Mouse (Mus musculus): ENCODE measurements around the gene Nfkbie. TPM values are rescaled to one million over a fixed set of nuclear protein-coding genes. Genes with fewer than 3 reads are reported as not detected.

Gene Nfkbie
- 7.8 and 9.0 TPM in 2 replicates for polyA plus RNA-seq (2014; fragmentation: Nextera tagmentation; extraction: Ambion mirVana)

DNA sequence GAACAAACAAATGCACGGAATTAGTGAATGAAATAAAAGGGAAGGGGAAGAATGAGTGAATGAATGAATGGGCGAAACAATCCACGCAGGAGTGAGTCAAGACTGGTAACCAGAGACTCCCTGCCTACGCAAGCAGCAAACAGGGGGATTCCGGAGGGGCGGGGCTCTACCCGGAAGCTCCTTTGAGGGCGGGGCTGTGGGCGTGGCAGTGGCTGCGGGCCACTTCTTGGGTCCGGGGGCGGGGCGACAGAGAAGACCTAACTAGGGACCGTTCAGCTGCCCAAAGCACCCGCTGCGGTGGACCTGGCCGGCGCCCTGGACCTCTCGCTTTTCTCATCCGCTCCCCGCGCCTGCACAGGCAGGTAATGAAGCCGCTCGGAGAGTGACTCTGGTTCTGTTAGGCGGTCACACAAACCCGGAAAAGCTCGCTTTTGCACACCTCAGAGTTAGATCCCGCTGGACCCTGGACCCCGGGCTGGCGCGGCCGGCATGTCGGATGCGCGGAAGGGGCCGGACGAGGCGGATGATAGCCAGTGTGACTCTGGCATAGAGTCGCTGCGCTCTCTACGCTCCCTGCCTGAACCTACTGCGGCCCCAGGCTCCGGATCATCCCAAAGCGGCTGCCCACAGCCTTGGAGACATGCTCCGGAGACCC, at the start of gene Nfkbie:
TSS of gene Nfkbie (plus strand) at position 252 of the 655 bp plus-strand sequence.
- Histone ChIP-seq H3K27ac (ENCODE audit: low read depth, low read length) (no peak within 1 kb of the TSS), H3K9ac (ENCODE audit: low read length) (peak within 1 kb of the TSS; percentile 77), H3K36me3 (ENCODE audit: control insufficient read depth, insufficient read depth, low read length) (no peaks in the 10 kb centered on the region), H3K9me3 (ENCODE audit: control insufficient read depth, low read length) (no peaks in the 10 kb centered on the region), H3K4me1 (ENCODE audit: control insufficient read depth, insufficient read depth, low read length) (peaks cover 10% of the 10 kb centered on the region), H3K4me3 (ENCODE audit: low read depth, low read length) (peak within 1 kb of the TSS; percentile 61), H3K4me2 (peak within 1 kb of the TSS; percentile 98), H3K27me3 (ENCODE audit: control insufficient read depth, insufficient read depth, low read length) (peaks cover 7% of the 10 kb centered on the region; the same call in 1 of the 2 replicates)
- DNase-seq (ENCODE audit: low spot score, missing footprints) (peak; percentile 100), ATAC-seq (ENCODE audit: low FRiP score) (peak; percentile 80)
- WGBS, result under 1% methylated on average over 45 of the region's 45 CpGs

DNA sequence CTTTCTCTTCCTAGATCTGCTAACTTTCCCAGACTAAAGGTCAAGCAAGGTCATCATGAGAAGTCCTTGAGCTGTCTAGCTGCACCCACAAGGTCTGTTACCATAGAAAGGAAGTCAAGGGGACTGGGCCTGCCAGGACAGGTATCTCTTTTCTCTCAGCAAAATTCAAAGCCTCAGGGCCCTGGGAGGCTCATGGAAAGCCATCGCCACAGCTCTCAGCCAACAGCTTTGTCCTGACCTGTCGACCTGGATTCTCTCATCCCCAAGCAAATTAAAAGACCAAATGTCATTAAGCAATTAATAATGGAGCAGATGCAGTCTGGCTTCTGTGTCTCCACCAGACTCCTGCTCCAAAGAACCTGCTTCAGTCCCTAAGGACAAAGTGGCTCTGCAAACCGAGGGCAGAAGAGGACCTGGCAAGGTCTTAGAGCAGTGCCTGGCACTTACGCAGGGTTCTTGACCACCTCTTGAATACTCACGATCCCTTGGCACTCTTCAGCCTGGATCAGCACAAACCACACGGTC, 49.5 kb upstream of the Nfkbie start:
- ATAC-seq (ENCODE audit: low FRiP score) (peak; percentile 49), DNase-seq (ENCODE audit: low spot score, missing footprints) (no peak)
- no peaks in the 10 kb centered on the region for H3K9me3 ChIP-seq (ENCODE audit: control insufficient read depth, low read length)
- 0 out of 2 replicates have a peak overlapping the region, but pooled peaks have one; percentile 3 for H3K4me2 ChIP-seq
- no peak overlapping the region for H3K4me3 ChIP-seq (ENCODE audit: low read depth, low read length)
- H3K27ac ChIP-seq (ENCODE audit: low read depth, low read length), result no peak overlapping the region
- 77% methylated on average over 6 of the region's 6 CpGs for WGBS
- H3K4me1 ChIP-seq (ENCODE audit: control insufficient read depth, insufficient read depth, low read length), result peaks cover 7% of the 10 kb centered on the region; the same call in 1 of the 2 replicates
- no peak overlapping the region for H3K9ac ChIP-seq (ENCODE audit: low read length)
- no peaks in the 10 kb centered on the region for H3K27me3 ChIP-seq (ENCODE audit: control insufficient read depth, insufficient read depth, low read length)
- peaks cover 2% of the 10 kb centered on the region; the same call in 1 of the 2 replicates for H3K36me3 ChIP-seq (ENCODE audit: control insufficient read depth, insufficient read depth, low read length)

DNA sequence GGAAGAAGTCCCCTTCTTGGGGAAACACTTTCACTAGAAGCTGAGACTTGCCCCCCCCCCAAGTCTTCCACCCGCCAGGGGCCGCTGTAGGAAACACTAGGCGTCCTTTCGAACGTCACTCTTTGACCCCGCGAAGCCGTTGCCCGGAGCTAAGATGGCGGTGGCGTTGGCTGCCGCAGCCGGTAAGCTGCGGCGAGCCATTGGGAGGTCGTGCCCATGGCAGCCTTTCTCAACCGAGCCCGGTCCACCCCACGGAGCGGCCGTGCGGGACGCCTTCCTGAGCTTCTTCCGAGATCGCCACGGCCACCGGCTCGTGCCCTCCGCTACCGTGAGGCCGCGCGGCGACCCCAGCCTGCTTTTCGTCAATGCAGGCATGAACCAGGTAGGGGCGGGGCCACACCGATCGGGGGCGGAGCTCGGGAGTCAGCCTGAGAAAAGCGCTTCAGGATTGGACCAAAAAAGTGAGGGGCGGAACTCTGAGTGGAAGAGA, 48.8 kb upstream of the Nfkbie start, which contains the start of gene Aars2:
TSS of gene Aars2 (plus strand) at position 142 of the 490 bp plus-strand sequence.
- H3K9ac ChIP-seq (ENCODE audit: low read length), result peak within 1 kb of the TSS; percentile 86
- peak within 1 kb of the TSS; percentile 73 for H3K4me3 ChIP-seq (ENCODE audit: low read depth, low read length)
- peak within 1 kb of the TSS; percentile 66 for H3K27ac ChIP-seq (ENCODE audit: low read depth, low read length)
- no peaks in the 10 kb centered on the region for H3K9me3 ChIP-seq (ENCODE audit: control insufficient read depth, low read length)
- ATAC-seq (ENCODE audit: low FRiP score) (peak; percentile 94), DNase-seq (ENCODE audit: low spot score, missing footprints) (peak; percentile 100)
- 1% methylated on average over 42 of the region's 42 CpGs for WGBS
- peak within 1 kb of the TSS; percentile 27 for H3K4me2 ChIP-seq
- no peaks in the 10 kb centered on the region for H3K27me3 ChIP-seq (ENCODE audit: control insufficient read depth, insufficient read depth, low read length)
- H3K4me1 ChIP-seq (ENCODE audit: control insufficient read depth, insufficient read depth, low read length), result peaks cover 6% of the 10 kb centered on the region; the same call in 1 of the 2 replicates
- peaks cover 2% of the 10 kb centered on the region for H3K36me3 ChIP-seq (ENCODE audit: control insufficient read depth, insufficient read depth, low read length)

DNA sequence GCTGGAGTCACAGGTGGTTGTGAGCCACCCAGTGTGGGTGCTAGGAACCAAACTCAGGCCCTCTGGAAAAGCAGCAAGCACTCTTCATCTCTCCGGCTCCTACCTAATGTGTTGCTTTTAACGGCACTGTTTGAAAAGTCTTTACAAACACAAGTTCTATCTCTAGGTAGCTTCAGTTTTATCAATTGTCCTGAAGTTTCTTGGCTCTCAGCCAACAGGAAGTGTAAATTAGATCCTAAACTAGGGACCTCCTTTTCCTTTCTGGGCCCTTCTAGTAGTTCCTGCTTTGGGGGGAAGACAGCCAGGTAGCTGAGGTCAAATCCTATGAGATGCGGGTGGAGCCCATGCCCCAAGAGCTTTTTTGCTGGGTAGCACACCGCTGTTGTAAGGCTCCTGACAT, 44.6 kb upstream of the Nfkbie start:
- no peak overlapping the region for H3K4me2 ChIP-seq
- no peak overlapping the region for H3K9ac ChIP-seq (ENCODE audit: low read length)
- WGBS, result 98% methylated on average over 4 of the region's 4 CpGs
- no peak for ATAC-seq (ENCODE audit: low FRiP score)
- H3K27ac ChIP-seq (ENCODE audit: low read depth, low read length), result no peak overlapping the region
- H3K36me3 ChIP-seq (ENCODE audit: control insufficient read depth, insufficient read depth, low read length), result peaks cover 2% of the 10 kb centered on the region
- no peaks in the 10 kb centered on the region for H3K27me3 ChIP-seq (ENCODE audit: control insufficient read depth, insufficient read depth, low read length)
- no peak overlapping the region for H3K4me3 ChIP-seq (ENCODE audit: low read depth, low read length)
- no peaks in the 10 kb centered on the region for H3K9me3 ChIP-seq (ENCODE audit: control insufficient read depth, low read length)
- H3K4me1 ChIP-seq (ENCODE audit: control insufficient read depth, insufficient read depth, low read length), result peaks cover 6% of the 10 kb centered on the region; the same call in 1 of the 2 replicates
- DNase-seq (ENCODE audit: low spot score, missing footprints), result no peak

DNA sequence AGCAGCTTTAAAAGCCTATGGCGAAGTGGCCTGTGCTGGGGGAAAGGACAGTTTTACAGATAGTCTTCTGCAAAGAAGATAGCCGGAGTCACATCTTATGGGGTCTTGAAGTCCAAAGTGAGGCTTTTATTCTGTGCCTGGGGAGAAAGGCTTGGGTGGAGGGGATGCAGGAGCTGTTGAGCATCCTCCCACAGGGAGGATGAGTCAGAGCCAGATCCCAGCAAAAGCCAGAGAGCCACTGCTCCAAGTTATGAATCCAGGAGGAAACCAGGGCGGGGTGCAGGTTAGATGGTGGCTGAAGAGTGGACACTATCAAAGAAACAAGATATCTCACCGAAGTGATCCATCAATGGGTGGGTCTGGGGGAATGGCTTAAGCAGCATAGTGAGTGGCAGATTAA, 43.7 kb upstream of the Nfkbie start:
- H3K9me3 ChIP-seq (ENCODE audit: control insufficient read depth, low read length), result no peaks in the 10 kb centered on the region
- H3K36me3 ChIP-seq (ENCODE audit: control insufficient read depth, insufficient read depth, low read length), result peaks cover 2% of the 10 kb centered on the region
- no peak overlapping the region for H3K9ac ChIP-seq (ENCODE audit: low read length)
- no peak overlapping the region for H3K27ac ChIP-seq (ENCODE audit: low read depth, low read length)
- H3K4me1 ChIP-seq (ENCODE audit: control insufficient read depth, insufficient read depth, low read length), result peaks cover 3% of the 10 kb centered on the region
- H3K4me3 ChIP-seq (ENCODE audit: low read depth, low read length), result no peak overlapping the region
- no peaks in the 10 kb centered on the region for H3K27me3 ChIP-seq (ENCODE audit: control insufficient read depth, insufficient read depth, low read length)
- no peak overlapping the region for H3K4me2 ChIP-seq
- DNase-seq (ENCODE audit: low spot score, missing footprints) (no peak), ATAC-seq (ENCODE audit: low FRiP score) (no peak)
- 96% methylated on average over 4 of the region's 4 CpGs for WGBS

DNA sequence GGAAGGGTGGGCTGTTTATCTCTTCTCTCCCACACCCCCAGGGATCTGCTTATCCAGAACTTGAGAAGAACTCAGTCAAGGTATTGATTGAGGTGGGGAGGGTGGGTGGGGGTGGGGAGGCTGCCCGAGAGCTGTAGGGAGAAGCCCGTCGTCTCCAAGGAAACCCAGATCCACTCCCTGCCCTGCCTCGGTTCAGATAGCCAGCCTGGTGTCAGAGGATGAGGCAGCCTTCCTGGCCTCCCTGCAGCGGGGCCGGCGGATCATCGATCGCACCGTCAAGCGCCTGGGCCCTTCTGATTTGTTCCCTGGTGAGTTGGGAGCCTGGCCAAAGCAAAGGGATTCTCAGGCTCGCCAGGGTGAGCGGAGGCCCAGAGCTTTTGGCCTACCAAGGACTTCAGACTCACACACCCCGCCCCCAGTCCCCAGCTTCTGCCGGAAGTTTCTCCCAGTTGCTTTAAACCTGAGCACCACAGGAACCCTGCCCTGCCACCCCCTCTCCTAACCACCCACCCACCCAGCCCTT, 40.2 kb upstream of the Nfkbie start:
- 47% methylated on average over 15 of the region's 15 CpGs for WGBS

DNA sequence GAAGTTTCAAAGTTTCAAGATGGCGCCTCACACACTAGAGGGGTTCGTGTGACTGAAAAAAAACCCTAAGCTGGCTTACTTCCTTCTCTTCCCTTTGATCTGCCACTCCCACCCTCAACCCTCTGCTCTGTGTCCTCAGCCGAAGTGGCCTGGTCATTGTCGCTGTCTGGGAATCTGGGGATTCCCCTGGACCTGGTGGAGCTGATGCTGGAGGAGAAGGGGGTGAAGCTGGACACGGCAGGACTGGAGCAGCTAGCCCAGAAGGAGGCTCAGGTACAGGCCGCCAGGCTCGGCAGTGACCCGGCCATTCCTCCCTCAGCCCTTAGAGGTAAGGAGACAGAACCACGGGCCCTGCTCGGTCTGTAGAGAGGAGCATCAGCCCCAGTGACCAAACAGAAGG, 39.7 kb upstream of the Nfkbie start:
- H3K9ac ChIP-seq (ENCODE audit: low read length), result no peak overlapping the region
- no peak for ATAC-seq (ENCODE audit: low FRiP score)
- 88% methylated on average over 10 of the region's 10 CpGs for WGBS

More for the DNA sequence above, 40.2 kb upstream of the Nfkbie start:
- Histone ChIP-seq H3K27ac (ENCODE audit: low read depth, low read length) (no peak overlapping the region), H3K9ac (ENCODE audit: low read length) (no peak overlapping the region), H3K4me1 (ENCODE audit: control insufficient read depth, insufficient read depth, low read length) (no peaks in the 10 kb centered on the region; the same call in none of the 2 replicates), H3K9me3 (ENCODE audit: control insufficient read depth, low read length) (no peaks in the 10 kb centered on the region), H3K27me3 (ENCODE audit: control insufficient read depth, insufficient read depth, low read length) (no peaks in the 10 kb centered on the region), H3K4me2 (no peak overlapping the region), H3K36me3 (ENCODE audit: control insufficient read depth, insufficient read depth, low read length) (peaks cover 7% of the 10 kb centered on the region), H3K4me3 (ENCODE audit: low read depth, low read length) (no peak overlapping the region)
- no peak; the same call in 1 of the 2 replicates for ATAC-seq (ENCODE audit: low FRiP score)
- no peak for DNase-seq (ENCODE audit: low spot score, missing footprints)

DNA sequence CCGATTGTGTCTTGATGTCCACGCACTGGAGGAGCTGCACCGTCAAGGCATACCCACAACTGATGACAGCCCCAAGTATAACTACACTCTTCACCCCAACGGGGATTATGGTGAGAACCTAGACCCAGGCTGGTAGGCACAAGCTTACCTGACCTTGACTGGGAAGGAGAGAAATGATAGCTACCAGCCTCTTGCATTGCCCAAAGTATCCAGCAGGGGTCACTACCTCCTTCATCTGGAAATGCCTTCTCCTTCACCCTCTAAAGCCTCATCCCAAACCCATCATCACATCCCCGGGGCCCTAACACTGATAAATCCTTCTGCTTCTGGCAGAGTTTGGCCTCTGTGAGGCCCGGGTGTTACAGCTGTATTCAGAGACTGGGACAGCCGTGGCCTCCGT, 39.0 kb upstream of the Nfkbie start:
- DNase-seq (ENCODE audit: low spot score, missing footprints), result peak; percentile 98
- peak; percentile 45; the same call in 1 of the 2 replicates for ATAC-seq (ENCODE audit: low FRiP score)
- H3K4me3 ChIP-seq (ENCODE audit: low read depth, low read length), result no peak overlapping the region
- WGBS, result 56% methylated on average over 8 of the region's 8 CpGs
- H3K36me3 ChIP-seq (ENCODE audit: control insufficient read depth, insufficient read depth, low read length), result 0 out of 2 replicates have a peak, but pooled peaks cover 5% of the 10 kb centered on the region
- H3K27ac ChIP-seq (ENCODE audit: low read depth, low read length), result no peak overlapping the region
- no peaks in the 10 kb centered on the region for H3K9me3 ChIP-seq (ENCODE audit: control insufficient read depth, low read length)
- H3K4me2 ChIP-seq, result no peak overlapping the region
- no peaks in the 10 kb centered on the region for H3K27me3 ChIP-seq (ENCODE audit: control insufficient read depth, insufficient read depth, low read length)
- no peaks in the 10 kb centered on the region; the same call in none of the 2 replicates for H3K4me1 ChIP-seq (ENCODE audit: control insufficient read depth, insufficient read depth, low read length)
- no peak overlapping the region for H3K9ac ChIP-seq (ENCODE audit: low read length)

More for the DNA sequence above, 39.7 kb upstream of the Nfkbie start:
- H3K9me3 ChIP-seq (ENCODE audit: control insufficient read depth, low read length), result no peaks in the 10 kb centered on the region
- no peaks in the 10 kb centered on the region for H3K27me3 ChIP-seq (ENCODE audit: control insufficient read depth, insufficient read depth, low read length)
- no peak overlapping the region for H3K4me2 ChIP-seq
- no peak for DNase-seq (ENCODE audit: low spot score, missing footprints)
- peaks cover 5% of the 10 kb centered on the region; the same call in 1 of the 2 replicates for H3K36me3 ChIP-seq (ENCODE audit: control insufficient read depth, insufficient read depth, low read length)
- H3K27ac ChIP-seq (ENCODE audit: low read depth, low read length), result no peak overlapping the region
- H3K4me1 ChIP-seq (ENCODE audit: control insufficient read depth, insufficient read depth, low read length), result no peaks in the 10 kb centered on the region; the same call in none of the 2 replicates
- no peak overlapping the region for H3K4me3 ChIP-seq (ENCODE audit: low read depth, low read length)

DNA sequence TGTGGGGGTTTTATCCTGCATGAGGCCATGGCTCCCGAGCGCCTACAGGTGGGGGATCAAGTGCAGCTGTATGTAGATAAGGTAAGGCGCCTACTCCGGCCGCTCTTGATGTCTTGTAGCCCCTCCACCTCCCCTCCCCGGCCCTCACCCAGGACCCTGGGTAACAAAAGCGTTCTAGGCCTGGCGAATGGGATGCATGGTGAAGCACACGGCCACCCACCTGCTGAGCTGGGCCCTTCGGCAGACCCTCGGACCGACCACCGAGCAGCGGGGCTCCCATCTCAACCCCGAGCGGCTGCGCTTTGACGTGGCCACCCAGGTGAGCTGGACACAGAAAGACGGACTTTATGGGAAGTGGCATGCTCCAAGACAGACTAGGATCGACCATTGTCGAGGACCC, 38.4 kb upstream of the Nfkbie start:
- ATAC-seq (ENCODE audit: low FRiP score), result no peak

More for the DNA sequence above, 38.4 kb upstream of the Nfkbie start:
- H3K9me3 ChIP-seq (ENCODE audit: control insufficient read depth, low read length), result no peaks in the 10 kb centered on the region
- no peak overlapping the region for H3K9ac ChIP-seq (ENCODE audit: low read length)
- WGBS, result 96% methylated on average over 21 of the region's 21 CpGs
- H3K36me3 ChIP-seq (ENCODE audit: control insufficient read depth, insufficient read depth, low read length), result 0 out of 2 replicates have a peak, but pooled peaks cover 5% of the 10 kb centered on the region
- no peak for DNase-seq (ENCODE audit: low spot score, missing footprints)
- no peaks in the 10 kb centered on the region; the same call in none of the 2 replicates for H3K4me1 ChIP-seq (ENCODE audit: control insufficient read depth, insufficient read depth, low read length)
- H3K4me3 ChIP-seq (ENCODE audit: low read depth, low read length), result no peak overlapping the region
- H3K27me3 ChIP-seq (ENCODE audit: control insufficient read depth, insufficient read depth, low read length), result no peaks in the 10 kb centered on the region
- H3K4me2 ChIP-seq, result no peak overlapping the region
- H3K27ac ChIP-seq (ENCODE audit: low read depth, low read length), result no peak overlapping the region

Data from midbrain, embryonic 11.5 days (tissue).